Mouse (Mus musculus) adrenal gland, postnatal 10 days (tissue): ENCODE data around the gene Adarb2. TPM values are rescaled to one million over a fixed set of nuclear protein-coding genes. Genes with fewer than 3 reads are reported as not detected.
"Not testable (repeated sequence)": the region's sequence is repeated elsewhere in the genome, so short reads cannot be mapped to it uniquely, and the experiment has no call there.

Experiments
- DNase-seq: peaks from one replicate; pipeline ENCODE4 v3.0.0; 2021; ENCODE audit warnings: mixed read lengths
- total RNA-seq, 2 experiments: library from RNA; stranded (reverse); gene quantifications; 2 replicates each; pipeline ENCODE4 v1.2.3; 2021

Adarb2 gene
- total RNA-seq, 2 experiments from 2014 or later = 0.09 to 0.18 TPM

- no peak for DNase-seq
These were observed 384.8 kb downstream of the Adarb2 start for GRCm38 (mm10) chr13:8587447-8587846.

DNA sequence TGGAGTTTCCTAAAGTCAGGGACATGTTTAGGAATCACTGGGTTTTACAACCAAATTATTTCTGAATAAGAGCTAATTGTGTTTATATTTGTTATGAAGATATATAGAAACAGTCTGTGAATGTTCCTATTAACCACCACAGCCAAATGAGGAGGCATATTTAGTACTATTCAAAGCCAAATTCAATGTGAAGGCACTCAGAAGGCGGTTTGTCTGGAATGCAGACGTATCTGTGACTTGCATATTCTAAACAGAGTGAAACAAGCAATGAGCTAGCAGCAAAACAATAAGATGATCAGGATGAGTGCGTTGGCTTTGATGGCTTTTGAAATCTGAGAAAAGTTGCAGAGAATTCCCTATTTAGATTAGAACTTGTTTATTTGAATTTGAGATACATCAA lies 387.8 kb downstream of the Adarb2 start:
- DNase-seq = no peak

GRCm38 (mm10) chr13:8596977-8597646 lies 394.4 kb downstream of the Adarb2 start:
- DNase-seq = no peak

GRCm38 (mm10) chr13:8597647-8598017 lies 395.0 kb downstream of the Adarb2 start:
- DNase-seq = no peak

DNA sequence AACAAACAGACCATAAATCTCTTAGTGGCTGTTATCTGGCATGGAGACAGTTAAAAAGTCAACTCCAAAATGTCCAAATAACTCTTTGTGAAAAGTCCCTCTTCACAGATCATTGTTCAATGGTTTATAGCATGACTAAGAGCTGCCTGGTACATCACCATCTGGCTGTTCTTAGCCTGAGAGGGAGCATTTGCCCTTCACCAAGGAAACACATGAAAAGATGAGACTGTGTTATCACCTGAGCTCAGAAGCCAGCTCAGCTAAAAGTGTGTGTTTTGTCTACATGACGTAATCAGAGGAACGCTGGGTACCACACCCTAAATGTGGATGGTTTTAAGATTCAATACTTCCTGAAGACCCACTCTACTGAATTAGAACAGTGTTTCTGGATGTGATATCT lies 403.0 kb downstream of the Adarb2 start:
- no peak for DNase-seq

DNA sequence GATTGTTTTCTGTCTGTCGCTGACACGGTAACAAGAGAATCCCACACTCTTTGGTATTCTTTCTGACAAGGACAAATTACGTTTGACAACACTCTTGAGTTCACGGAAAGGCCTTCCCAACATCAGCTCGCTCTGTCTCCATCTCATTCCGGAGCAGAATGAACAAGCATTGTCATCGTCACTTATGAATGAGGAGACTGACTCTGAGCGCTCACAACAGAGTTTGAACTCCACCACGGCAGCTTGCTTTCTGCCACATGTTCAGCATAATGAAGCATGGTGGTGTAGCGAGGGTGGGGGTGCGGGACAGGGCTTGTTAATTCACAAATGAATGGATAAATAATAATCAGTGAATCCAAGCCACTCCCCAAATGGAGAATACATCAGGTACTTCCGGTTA lies 405.4 kb downstream of the Adarb2 start:
- DNase-seq = no peak

GRCm38 (mm10) chr13:8608918-8609317 lies 406.3 kb downstream of the Adarb2 start:
- not testable (repeated sequence) for DNase-seq

- peak; percentile 48 for DNase-seq
These were observed 408.3 kb downstream of the Adarb2 start for GRCm38 (mm10) chr13:8610956-8611355.

GRCm38 (mm10) chr13:8612618-8613391 lies 410.1 kb downstream of the Adarb2 start:
- no peak for DNase-seq

- no peak for DNase-seq
These were observed 414.0 kb downstream of the Adarb2 start for GRCm38 (mm10) chr13:8616685-8617084.

- DNase-seq = no peak
These were observed 419.6 kb downstream of the Adarb2 start for GRCm38 (mm10) chr13:8622263-8622662.

DNA sequence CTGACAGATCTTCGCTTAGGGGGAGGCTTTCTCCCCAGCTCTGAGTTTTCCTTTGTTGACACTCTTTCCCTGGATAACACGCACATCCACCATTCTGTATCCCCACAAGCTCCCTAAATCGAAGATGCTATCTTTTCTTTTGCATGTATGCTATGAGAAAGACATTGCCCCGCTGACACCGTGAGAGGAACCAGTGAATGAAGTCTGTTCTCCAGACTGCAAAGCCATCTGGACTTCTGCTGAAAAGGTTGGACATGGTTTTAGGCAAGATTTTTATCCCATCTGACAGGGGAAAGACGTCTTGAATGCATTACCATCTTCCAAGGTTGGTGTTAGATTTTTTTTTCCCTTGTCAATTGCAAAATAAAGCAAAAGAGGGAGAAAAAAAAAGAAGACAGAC lies 426.9 kb downstream of the Adarb2 start:
- no peak for DNase-seq

DNA sequence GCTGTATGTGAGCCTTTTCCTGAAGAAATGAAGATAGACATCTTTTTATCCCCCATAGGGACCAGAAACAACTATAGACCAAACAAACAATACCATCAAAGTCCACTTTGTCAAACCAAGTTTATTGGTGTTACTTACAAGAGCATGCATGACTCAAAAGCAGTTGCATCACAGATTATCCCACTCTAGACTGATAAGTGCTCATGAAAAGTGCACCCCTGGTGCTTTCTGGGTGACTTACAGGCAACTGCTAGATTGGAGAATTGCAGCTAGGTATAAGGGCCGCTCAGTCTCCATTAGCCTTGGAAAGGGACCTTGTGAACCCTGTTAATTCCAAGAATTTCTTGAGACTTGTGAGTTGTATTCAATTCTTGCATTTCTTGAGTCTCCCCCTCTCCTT lies 429.0 kb downstream of the Adarb2 start:
- DNase-seq = no peak

DNA sequence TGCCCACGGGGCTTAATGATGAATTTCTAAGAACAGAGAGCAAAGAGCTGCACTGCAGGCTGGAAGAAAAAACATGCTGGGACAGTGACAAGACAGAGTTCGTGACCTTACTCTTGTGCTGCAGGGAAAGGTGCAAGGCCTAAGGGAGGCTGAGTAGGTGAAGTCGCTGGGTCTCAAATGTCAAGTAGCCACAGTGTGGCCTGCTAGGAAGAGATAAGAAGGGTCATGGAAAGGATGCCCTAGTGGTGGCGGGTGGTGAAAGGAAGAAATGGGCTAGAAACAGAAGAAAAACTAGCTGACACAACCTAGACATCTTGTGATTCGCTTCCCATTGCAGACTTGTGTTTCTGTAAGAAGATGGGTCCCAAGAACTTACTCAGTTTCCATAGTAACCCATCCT lies 429.4 kb downstream of the Adarb2 start:
- DNase-seq = no peak

DNA sequence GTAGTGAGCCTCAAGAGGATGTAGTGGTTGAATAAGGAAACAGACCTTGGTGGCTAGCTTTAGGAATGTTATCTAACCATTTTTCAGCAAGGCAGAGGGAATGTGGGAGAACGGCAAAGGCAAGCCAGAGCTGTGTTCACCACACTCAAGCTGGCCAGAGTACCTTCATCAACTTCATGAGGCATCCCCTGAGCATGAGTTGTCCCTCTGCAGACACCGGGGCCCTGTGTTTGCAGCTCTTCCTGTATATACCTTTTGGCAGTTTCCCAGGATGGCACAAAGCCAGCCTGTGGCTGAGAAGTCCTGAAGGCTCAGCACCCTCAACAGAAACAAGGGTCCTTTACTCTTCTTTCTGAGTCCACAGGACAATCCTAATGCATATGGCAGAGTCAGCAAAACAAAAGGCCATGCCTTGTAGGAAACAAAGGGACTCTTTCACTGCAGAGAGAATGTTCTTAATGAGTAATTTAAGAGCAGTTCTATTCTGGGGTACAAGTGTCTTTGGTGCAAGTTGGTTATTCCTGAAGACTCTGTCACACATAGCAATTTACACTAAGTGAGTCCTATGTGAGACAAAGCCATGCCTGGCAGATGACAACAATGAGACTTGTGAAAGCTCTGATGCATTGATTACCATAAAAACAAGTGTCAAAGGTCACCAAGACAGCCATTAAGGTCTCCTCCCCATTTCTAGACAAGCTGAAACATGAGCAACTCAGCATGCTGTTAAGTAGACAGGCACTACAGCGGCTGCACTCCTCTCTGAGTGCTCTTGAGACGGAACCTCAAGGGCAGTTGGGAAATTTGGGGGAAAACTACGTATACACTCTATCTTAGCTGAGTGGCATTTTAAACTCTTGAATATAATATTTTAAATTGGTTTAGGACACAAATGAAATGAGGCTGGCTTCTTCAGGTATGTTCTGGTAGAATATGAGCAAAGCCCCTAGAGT lies 431.0 kb downstream of the Adarb2 start:
- DNase-seq = no peak

GRCm38 (mm10) chr13:8642084-8642483 lies 439.4 kb downstream of the Adarb2 start:
- DNase-seq = peak; percentile 4

DNA sequence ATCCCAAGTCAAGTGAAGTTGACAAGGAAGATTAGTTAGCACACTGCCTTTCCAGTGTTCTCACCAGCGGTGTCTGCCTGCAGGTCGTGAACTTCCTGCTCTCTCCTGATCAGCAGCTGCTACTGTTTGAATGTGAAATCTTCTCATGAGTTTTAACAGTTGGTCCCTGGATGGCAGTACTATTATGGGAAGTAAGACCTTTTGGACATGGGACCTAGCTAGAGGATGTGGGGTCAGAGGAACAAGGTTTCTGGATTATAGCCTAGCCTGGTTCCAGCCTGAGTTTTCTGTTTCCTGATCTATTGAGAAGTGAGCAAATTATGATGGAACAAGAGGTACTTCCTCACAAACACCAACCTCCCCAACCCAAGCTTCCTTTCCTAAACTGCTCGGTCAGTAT lies 441.3 kb downstream of the Adarb2 start:
- no peak for DNase-seq

DNA sequence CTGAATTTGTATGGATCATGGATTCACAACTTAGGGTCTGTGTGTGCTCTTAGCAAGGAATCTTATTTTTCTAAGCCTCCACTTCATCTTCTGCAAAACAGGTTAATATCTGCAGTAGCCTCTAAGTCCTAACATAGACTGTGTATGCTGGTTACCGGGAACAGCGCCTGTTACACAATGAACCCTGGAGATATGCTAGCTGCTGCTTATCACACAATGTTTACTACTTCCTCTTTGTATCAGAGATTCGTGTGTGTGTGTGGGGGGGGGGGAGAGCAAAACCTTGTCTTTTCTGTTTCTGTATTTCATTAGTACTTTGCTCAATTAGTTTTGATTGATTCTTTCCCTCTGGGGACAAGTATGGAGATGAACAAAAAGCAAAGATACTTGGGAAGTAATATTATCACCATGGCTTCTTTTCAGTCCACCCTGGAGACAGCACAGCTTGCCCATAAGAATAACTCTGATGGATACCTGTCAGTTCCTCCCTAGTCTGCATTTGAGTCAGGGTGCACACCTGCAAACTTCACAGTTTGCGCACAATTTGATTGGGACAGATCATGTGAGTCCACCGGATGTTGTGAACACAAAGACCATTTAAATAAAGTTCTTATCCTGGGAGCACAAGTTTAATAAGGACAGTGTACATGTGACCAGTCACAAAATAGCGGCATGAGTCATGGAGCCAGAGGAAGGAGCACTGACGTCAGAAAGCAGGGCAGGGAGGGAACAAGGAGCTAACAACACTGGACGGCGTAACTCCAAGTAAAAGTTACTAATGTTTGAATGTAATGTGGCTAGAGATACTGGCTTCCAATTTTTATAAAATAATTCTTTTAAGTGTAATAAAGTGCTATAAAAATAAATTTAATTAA lies 442.4 kb downstream of the Adarb2 start:
- no peak for DNase-seq

DNA sequence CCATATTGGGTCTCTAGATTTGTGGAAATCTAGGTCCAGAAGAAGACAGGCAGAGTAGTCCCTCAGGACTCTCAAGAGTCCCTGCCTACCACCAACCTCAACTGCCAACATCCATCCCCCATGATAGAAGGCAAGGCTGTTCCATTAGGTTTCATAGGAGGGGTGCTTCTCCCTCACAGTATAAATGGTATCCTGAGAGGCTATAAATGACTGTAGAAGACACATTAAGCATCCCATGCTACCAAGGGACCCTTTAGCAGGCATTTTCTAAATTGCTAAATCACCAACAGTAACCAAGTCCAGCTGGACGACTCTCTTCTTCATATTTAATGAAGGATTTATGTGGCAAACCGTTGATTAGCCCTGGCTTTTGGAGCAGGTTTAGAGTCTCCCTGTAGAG lies 446.6 kb downstream of the Adarb2 start:
- DNase-seq = no peak

DNA sequence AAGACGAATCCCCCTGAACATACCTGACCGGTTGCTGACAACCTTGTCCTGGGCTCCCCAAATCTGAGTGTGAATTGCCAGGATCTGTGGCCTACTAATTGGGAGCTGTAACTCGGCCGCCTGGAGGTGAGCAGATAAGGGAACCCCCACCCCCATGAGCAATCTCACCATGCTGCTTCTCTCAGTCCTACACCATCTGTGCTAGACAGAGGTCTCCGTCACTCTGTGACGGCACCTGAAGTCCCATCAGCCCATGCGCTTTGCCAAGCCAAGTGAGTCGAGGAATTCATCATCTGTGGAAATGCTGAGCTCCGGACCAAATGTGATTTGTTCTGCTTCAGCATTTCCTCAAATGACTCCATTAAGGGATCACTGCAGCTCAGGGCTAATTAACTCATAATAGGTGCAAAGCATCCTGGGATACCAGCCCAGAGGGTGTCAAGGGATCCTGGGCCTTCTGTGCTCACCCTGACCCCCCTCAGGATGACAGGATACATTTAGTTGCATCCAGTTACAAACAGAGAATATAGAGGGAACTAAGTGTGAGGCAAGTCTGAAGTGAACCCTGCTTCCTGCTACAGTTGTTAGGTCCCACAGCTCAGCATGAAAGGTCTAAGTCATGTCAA lies 462.1 kb downstream of the Adarb2 start:
- DNase-seq = no peak

GRCm38 (mm10) chr13:8677174-8677573 lies 474.5 kb downstream of the Adarb2 start:
- no peak for DNase-seq
